Mouse (Mus musculus): ENCODE measurements around the gene Gm20388.
A peak's percentile ranks its signal among the peaks of the same experiment; 100 is the strongest.
"Not testable (repeated sequence)": the region's sequence is repeated elsewhere in the genome, so short reads cannot be mapped to it uniquely, and the experiment has no call there.

Gene Gm20388

GRCm38 (mm10) chr8:123804586-123804985 is 3893.9 kb downstream of the Gm20388 start:
- DNase-seq (ENCODE audit: low spot score) = no peak

DNA sequence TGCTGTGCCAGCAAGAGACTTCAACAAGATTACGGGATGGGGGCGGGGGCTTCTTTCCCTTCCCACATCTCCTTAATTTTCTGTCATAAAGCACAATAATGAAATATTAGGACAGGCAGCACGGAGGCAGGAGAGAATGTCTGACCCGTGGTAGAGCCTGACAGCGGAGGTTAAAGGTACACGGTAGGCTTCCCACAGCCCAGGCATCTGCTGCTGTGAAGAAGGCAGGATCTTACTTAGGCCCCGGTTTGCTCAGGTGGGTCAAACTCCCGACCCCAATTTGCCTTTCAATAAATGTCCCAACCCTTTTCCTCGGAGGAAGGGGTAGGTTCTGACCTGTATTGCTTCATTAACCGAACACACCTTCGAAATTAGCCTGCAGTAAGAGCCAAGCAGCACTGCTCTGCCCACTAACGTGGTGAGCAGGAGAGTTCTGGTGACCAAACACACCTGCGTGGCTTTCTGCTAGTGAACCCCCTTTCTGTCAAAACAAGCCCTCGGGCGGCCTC is 3894.6 kb downstream of the Gm20388 start:
- no peak for DNase-seq (ENCODE audit: low spot score)

DNA sequence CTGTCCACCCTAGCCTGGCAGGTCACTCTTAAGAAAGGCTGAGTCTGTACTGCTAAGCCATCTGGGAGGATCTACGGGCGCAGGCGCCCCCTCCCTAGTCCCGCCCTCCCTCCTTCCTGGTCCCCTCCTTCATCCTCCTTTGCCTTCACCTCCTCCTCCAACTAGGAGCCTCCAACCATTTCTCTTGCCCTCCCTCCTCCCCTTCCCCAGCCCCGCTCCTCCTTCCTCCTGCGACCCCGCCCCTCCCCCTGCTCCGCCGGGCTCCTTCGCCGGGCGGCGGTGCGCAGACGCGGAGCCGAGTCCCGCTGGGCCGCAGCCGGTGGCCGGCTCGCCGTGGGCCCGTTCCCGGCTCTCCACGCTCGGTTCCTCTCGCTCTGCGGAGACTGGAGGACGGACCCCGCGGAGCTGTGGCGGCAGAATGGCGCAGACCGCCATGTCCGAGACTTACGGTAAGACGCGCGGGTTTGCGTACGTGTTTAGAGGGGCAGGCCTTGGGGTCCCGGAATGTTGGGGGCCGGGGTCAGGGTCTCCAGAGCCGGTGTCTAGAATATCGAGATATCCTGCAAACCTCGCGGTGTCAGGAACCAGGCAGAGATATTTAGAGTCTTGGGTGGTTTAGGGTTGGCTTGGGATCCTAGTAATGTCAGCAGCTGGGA is 3895.2 kb downstream of the Gm20388 start, which contains the start of gene Rab4a:
TSS of gene Rab4a (plus strand) at position 268 of the 656 bp plus-strand sequence.
- DNase-seq (ENCODE audit: low spot score) = peak; percentile 88

DNA sequence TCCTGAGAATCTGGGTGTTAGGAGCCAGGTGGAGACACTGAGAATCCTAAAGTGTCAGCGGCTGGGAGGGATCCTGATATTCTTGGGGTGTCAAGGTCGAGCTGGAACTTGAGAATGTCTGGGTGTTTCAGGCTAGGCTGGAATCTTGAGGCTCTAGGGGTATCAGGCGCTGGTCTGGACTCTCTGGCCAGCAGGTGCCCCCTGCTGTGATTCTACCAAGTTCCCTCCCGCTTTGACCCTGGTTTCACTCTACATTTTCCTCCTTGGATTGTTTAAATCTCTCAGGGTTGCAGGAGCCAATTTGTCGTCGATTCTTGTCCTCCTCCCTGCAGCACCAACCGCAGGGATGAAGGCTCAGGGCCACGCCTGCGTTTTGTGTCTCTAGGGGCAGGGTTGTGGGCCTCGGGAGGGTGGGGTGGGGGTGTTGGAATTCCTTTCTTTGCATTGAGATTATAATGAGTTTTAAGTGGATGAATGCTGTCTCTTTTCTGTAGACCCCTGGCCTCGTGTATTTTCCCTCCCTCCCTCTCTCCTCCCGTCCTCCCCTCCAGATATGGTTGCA is 3895.8 kb downstream of the Gm20388 start:
- DNase-seq (ENCODE audit: low spot score) = no peak

- DNase-seq (ENCODE audit: low spot score) = no peak
These were observed 3896.4 kb downstream of the Gm20388 start for GRCm38 (mm10) chr8:123807024-123807431.

GRCm38 (mm10) chr8:123807852-123808573 is 3897.4 kb downstream of the Gm20388 start:
- no peak for DNase-seq (ENCODE audit: low spot score)

- DNase-seq (ENCODE audit: low spot score) = no peak
These were observed 3898.0 kb downstream of the Gm20388 start for GRCm38 (mm10) chr8:123808671-123809070.

- DNase-seq (ENCODE audit: low spot score) = not testable (repeated sequence)
These were observed 3898.7 kb downstream of the Gm20388 start for GRCm38 (mm10) chr8:123809342-123809741.

DNA sequence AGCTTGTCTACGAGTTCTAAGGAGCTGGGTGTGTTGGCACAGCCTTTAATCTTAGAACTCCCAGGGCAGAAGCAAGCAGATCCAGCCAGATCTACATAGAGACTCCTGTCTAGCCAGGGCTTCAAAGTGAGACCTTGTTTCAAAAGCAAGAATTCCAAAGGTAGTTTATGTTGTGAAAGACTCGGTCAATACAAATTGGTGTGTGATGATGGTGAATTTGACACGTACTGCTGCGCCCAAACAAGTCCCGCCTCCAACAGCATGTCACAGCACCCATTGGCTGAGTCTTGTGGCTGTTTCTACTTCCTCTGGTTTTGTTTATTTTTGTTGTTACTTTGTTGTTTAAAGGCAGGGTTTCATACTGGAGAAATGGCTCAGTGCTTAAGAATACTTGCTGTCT is 3901.6 kb downstream of the Gm20388 start:
- no peak for DNase-seq (ENCODE audit: low spot score)

- DNase-seq (ENCODE audit: low spot score) = peak; percentile 60
These were observed 3902.7 kb downstream of the Gm20388 start for GRCm38 (mm10) chr8:123813173-123813891.

GRCm38 (mm10) chr8:123813892-123814266 is 3903.2 kb downstream of the Gm20388 start:
- DNase-seq (ENCODE audit: low spot score) = no peak

DNA sequence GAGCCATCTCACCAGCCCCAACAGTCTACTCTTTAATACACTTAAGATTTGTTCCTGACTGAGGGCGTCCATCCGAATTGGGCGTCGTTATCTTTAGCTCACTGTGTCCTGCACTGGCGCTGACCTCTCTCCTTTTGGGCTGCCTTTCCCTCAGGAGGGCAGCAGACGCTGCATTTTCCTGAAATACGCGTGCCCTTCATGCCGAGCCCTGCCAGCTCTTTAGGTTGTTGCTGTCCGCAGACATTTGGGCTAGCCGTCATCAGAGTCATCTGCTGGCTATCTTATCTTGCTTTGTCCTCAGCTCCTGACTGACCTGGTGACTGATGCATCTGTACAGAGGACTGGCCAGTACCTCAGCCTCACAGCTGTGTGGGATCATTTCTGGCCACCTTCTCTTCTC is 3904.7 kb downstream of the Gm20388 start:
- DNase-seq (ENCODE audit: low spot score) = no peak

- DNase-seq (ENCODE audit: low spot score) = no peak
These were observed 3906.3 kb downstream of the Gm20388 start for GRCm38 (mm10) chr8:123816939-123817338.

DNA sequence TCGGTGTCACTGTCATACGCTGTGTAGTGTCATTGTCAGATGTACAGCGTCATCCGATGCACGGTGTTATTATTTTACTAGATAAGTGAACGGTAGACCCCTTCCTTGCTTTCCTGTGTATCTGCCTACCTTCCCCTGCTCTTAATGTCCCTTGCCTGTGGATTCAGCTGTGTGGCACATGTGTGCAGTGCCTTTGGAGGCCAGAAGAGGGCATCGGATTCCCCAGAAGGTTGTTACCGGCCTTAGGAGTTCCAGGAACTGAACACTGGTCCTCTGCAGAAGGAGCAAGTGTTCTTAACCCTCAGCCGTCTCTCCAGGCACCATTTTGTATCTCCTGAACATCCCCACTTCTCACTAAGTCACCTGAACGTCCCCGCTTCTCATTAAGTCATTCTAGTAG is 3907.1 kb downstream of the Gm20388 start:
- no peak for DNase-seq (ENCODE audit: low spot score)

GRCm38 (mm10) chr8:123819683-123820610 is 3909.3 kb downstream of the Gm20388 start:
- DNase-seq (ENCODE audit: low spot score) = no peak

GRCm38 (mm10) chr8:123820780-123821179 is 3910.1 kb downstream of the Gm20388 start:
- DNase-seq (ENCODE audit: low spot score) = no peak

DNA sequence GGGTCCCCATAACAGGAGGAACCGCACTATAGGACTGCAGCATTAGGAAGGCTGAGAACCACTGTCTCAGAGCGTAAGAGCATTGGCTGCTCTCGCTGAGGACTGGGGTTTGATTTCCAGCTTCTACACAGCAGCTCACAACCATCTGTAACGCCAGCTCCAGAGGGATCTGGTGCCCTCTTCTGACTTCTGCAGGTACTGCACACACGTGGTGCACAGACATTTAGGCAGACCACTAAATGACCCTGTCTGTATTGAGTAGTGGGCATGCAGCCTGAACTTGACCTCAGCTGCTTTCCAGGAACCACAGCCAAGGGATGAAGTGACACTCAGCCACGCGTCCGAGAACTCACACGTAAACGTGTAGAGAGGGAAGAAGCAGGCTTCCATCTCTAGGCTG is 3912.5 kb downstream of the Gm20388 start:
- DNase-seq (ENCODE audit: low spot score) = no peak

DNA sequence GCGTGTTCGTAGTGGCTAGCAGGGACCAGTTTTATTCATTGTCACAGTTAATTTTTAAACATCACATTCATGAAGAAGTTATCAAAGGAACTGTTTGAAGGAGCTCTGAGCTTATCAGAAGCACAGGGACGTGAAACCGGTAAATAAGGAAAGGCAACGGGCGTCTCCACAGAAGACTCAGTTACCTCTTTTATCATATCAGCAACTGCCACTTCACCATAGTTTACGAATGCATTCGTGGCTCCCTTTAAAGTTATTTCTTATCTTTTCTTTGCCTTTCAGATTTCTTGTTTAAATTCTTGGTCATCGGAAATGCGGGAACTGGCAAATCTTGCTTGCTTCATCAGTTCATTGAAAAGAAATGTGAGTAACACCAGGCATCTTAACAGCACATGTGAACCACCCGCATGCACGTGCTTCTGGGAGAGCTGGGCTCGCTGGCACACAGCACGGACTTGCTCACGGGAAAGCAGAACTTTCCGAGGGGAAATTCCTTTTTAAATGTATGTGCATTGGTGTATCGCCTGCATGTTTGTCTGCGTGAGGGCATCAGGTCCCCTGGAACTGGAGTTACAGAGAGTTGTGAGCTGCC is 3913.0 kb downstream of the Gm20388 start:
- no peak for DNase-seq (ENCODE audit: low spot score)

DNA sequence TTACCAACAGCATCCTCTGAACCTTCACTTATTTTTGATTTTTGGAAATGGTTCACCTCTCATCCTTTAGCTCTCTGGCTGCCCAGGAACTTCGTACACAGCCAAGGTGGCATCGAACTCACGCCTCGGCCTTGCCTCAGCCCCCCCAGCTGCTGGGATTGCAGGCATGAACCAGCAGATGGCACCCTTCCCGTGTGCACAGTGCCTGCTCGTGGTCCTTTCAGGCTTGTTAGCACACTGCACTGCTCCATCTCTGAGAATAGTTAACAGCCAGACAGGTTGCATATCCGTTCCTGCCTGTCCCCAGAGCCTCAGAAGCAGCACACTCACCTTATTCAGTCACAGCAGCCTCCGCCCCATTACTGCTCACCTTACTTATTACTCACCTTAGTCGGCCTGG is 3915.4 kb downstream of the Gm20388 start:
- no peak for DNase-seq (ENCODE audit: low spot score)

DNA sequence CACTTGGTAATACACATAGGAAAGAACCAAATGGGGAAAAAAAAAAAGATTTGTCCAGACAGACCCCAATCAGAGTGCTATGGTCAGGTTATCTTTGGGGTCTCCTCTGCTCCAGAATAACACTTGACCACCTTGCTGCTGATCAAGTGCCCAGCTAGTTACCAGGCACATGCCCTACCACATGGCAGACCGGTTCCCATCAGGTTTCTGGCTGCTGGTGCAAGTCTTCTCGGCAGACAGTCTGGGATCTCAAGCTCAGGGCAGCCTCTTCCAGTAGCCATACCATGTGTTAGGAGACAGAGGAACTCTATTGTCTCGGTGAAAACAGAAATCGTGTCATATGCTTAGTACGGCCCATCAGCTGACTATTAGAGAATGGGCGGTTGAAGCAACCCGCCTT is 3916.1 kb downstream of the Gm20388 start:
- no peak for DNase-seq (ENCODE audit: low spot score)

DNA sequence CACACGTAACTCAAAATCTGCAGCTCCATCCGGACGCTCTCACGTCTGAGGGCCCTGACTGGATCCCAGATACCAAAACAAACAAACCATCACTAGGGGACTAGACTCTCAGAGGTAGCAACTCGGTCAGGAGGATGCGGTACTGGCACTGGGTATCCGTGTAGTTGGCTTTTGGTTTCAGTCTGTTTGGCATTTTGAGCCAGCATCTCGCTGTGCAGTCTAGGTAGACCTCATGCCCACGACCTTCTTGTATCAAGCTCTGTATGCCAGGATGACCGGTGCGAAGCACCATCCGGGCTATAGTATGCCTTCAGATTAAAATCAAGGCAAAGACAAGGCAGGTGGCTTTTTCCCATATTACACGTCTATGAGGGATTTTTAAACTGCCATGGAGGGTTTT is 3916.9 kb downstream of the Gm20388 start:
- DNase-seq (ENCODE audit: low spot score) = no peak
